Mouse (Mus musculus): ENCODE data around the gene Esrrg. TPM values are rescaled to one million over a fixed set of nuclear protein-coding genes. Genes with fewer than 3 reads are reported as not detected.

The Esrrg gene
- total and polyA plus RNA-seq, 2 experiments = 1.1 to 4.2 TPM

- Histone ChIP-seq H3K9ac (ENCODE audit: low read depth, low read length) (no peak overlapping the region), H3K36me3 (ENCODE audit: control insufficient read depth, insufficient read depth, low read length) (no peaks in the 10 kb centered on the region), H3K27ac (replicated peaks; ENCODE audit: insufficient read depth, low read depth, low read length) (no peak overlapping the region), H3K4me1 (ENCODE audit: control insufficient read depth, insufficient read depth, low read length) (no peaks in the 10 kb centered on the region), H3K79me2 (ENCODE audit: control insufficient read depth, insufficient read depth, low read length) (no peaks in the 10 kb centered on the region), H3K27me3 (ENCODE audit: control insufficient read depth, insufficient read depth, low read length) (no peaks in the 10 kb centered on the region), H3K4me3 (ENCODE audit: insufficient read depth, low read depth, low read length) (no peak overlapping the region)
- DNase-seq (ENCODE audit: extremely low read depth, low read depth, low spot score) = no peak
- TF ChIP-seq CTCF (IDR thresholded peaks at IDR 0.05; ENCODE audit: low read depth, low read length) (no peak), POLR2A (IDR thresholded peaks at IDR 0.05; ENCODE audit: extremely low read depth, insufficient read depth, low read length) (no peak)
- WGBS = 75% methylated on average over 5 of the region's 5 CpGs
These were observed 311.7 kb downstream of the Esrrg start for GRCm38 (mm10) chr1:187920156-187920777.

- Histone ChIP-seq H3K27me3 (ENCODE audit: control insufficient read depth, insufficient read depth, low read length) (no peaks in the 10 kb centered on the region), H3K4me3 (ENCODE audit: insufficient read depth, low read depth, low read length) (no peak overlapping the region), H3K4me1 (ENCODE audit: control insufficient read depth, insufficient read depth, low read length) (no peaks in the 10 kb centered on the region), H3K9ac (ENCODE audit: low read depth, low read length) (no peak overlapping the region), H3K36me3 (ENCODE audit: control insufficient read depth, insufficient read depth, low read length) (no peaks in the 10 kb centered on the region), H3K79me2 (ENCODE audit: control insufficient read depth, insufficient read depth, low read length) (no peaks in the 10 kb centered on the region), H3K27ac (replicated peaks; ENCODE audit: insufficient read depth, low read depth, low read length) (no peak overlapping the region)
- no peak for TF ChIP-seq POLR2A (IDR thresholded peaks at IDR 0.05; ENCODE audit: extremely low read depth, insufficient read depth, low read length)
- no peak for TF ChIP-seq CTCF (IDR thresholded peaks at IDR 0.05; ENCODE audit: low read depth, low read length)
- 65% methylated on average over 3 of the region's 3 CpGs for WGBS
- no peak for DNase-seq (ENCODE audit: extremely low read depth, low read depth, low spot score)
These were observed 322.6 kb downstream of the Esrrg start for GRCm38 (mm10) chr1:187931146-187931545.

GRCm38 (mm10) chr1:187938652-187939051 lies 330.1 kb downstream of the Esrrg start:
- no peaks in the 10 kb centered on the region for H3K4me1 ChIP-seq (ENCODE audit: control insufficient read depth, insufficient read depth, low read length)
- no peaks in the 10 kb centered on the region for H3K36me3 ChIP-seq (ENCODE audit: control insufficient read depth, insufficient read depth, low read length)
- no peaks in the 10 kb centered on the region for H3K27me3 ChIP-seq (ENCODE audit: control insufficient read depth, insufficient read depth, low read length)
- H3K9ac ChIP-seq (ENCODE audit: low read depth, low read length) = no peak overlapping the region
- 92% methylated on average over 7 of the region's 7 CpGs for WGBS
- H3K27ac ChIP-seq (replicated peaks; ENCODE audit: insufficient read depth, low read depth, low read length) = no peak overlapping the region
- TF ChIP-seq CTCF (IDR thresholded peaks at IDR 0.05; ENCODE audit: low read depth, low read length) (no peak), POLR2A (IDR thresholded peaks at IDR 0.05; ENCODE audit: extremely low read depth, insufficient read depth, low read length) (no peak)
- no peak overlapping the region for H3K4me3 ChIP-seq (ENCODE audit: insufficient read depth, low read depth, low read length)
- no peak for DNase-seq (ENCODE audit: extremely low read depth, low read depth, low spot score)
- no peaks in the 10 kb centered on the region for H3K79me2 ChIP-seq (ENCODE audit: control insufficient read depth, insufficient read depth, low read length)

GRCm38 (mm10) chr1:187939078-187939477 lies 330.5 kb downstream of the Esrrg start:
- no peak overlapping the region for H3K9ac ChIP-seq (ENCODE audit: low read depth, low read length)
- TF ChIP-seq CTCF (IDR thresholded peaks at IDR 0.05; ENCODE audit: low read depth, low read length) = no peak
- TF ChIP-seq POLR2A (IDR thresholded peaks at IDR 0.05; ENCODE audit: extremely low read depth, insufficient read depth, low read length) = no peak
- DNase-seq (ENCODE audit: extremely low read depth, low read depth, low spot score) = no peak
- H3K27ac ChIP-seq (replicated peaks; ENCODE audit: insufficient read depth, low read depth, low read length) = no peak overlapping the region
- H3K79me2 ChIP-seq (ENCODE audit: control insufficient read depth, insufficient read depth, low read length) = no peaks in the 10 kb centered on the region
- H3K27me3 ChIP-seq (ENCODE audit: control insufficient read depth, insufficient read depth, low read length) = no peaks in the 10 kb centered on the region
- H3K4me3 ChIP-seq (ENCODE audit: insufficient read depth, low read depth, low read length) = no peak overlapping the region
- no peaks in the 10 kb centered on the region for H3K36me3 ChIP-seq (ENCODE audit: control insufficient read depth, insufficient read depth, low read length)
- 89% methylated on average over 4 of the region's 4 CpGs for WGBS
- H3K4me1 ChIP-seq (ENCODE audit: control insufficient read depth, insufficient read depth, low read length) = no peaks in the 10 kb centered on the region

- WGBS = 93% methylated on average over 3 of the region's 3 CpGs
- Histone ChIP-seq H3K79me2 (ENCODE audit: control insufficient read depth, insufficient read depth, low read length) (no peaks in the 10 kb centered on the region), H3K27me3 (ENCODE audit: control insufficient read depth, insufficient read depth, low read length) (no peaks in the 10 kb centered on the region), H3K4me3 (ENCODE audit: insufficient read depth, low read depth, low read length) (no peak overlapping the region), H3K36me3 (ENCODE audit: control insufficient read depth, insufficient read depth, low read length) (no peaks in the 10 kb centered on the region), H3K4me1 (ENCODE audit: control insufficient read depth, insufficient read depth, low read length) (no peaks in the 10 kb centered on the region), H3K27ac (replicated peaks; ENCODE audit: insufficient read depth, low read depth, low read length) (no peak overlapping the region), H3K9ac (ENCODE audit: low read depth, low read length) (no peak overlapping the region)
- DNase-seq (ENCODE audit: extremely low read depth, low read depth, low spot score) = no peak
- TF ChIP-seq POLR2A (IDR thresholded peaks at IDR 0.05; ENCODE audit: extremely low read depth, insufficient read depth, low read length) = no peak
- no peak for TF ChIP-seq CTCF (IDR thresholded peaks at IDR 0.05; ENCODE audit: low read depth, low read length)
These were observed 342.9 kb downstream of the Esrrg start for GRCm38 (mm10) chr1:187951506-187951905.

GRCm38 (mm10) chr1:187956702-187957101 lies 348.1 kb downstream of the Esrrg start:
- no peak for DNase-seq (ENCODE audit: extremely low read depth, low read depth, low spot score)
- WGBS = 93% methylated on average over 2 of the region's 2 CpGs
- Histone ChIP-seq H3K9ac (ENCODE audit: low read depth, low read length) (no peak overlapping the region), H3K79me2 (ENCODE audit: control insufficient read depth, insufficient read depth, low read length) (no peaks in the 10 kb centered on the region), H3K4me3 (ENCODE audit: insufficient read depth, low read depth, low read length) (no peak overlapping the region), H3K36me3 (ENCODE audit: control insufficient read depth, insufficient read depth, low read length) (no peaks in the 10 kb centered on the region), H3K4me1 (ENCODE audit: control insufficient read depth, insufficient read depth, low read length) (no peaks in the 10 kb centered on the region), H3K27ac (replicated peaks; ENCODE audit: insufficient read depth, low read depth, low read length) (no peak overlapping the region), H3K27me3 (ENCODE audit: control insufficient read depth, insufficient read depth, low read length) (no peaks in the 10 kb centered on the region)
- no peak for TF ChIP-seq CTCF (IDR thresholded peaks at IDR 0.05; ENCODE audit: low read depth, low read length)
- no peak for TF ChIP-seq POLR2A (IDR thresholded peaks at IDR 0.05; ENCODE audit: extremely low read depth, insufficient read depth, low read length)

All from liver, adult 2 months (tissue).